Mouse (Mus musculus) thymus, postnatal 14 days (tissue): ENCODE results near the gene Rnf144b.

Source experiments
- DNase-seq: peaks from one replicate; pipeline ENCODE4 v3.0.0; 2021

The Rnf144b gene

GRCm38 (mm10) chr13:47124986-47125385 lies 2.5 kb downstream of the Rnf144b start:
- no peak for DNase-seq

- DNase-seq: no peak
Measured at GRCm38 (mm10) chr13:47125595-47125994, 3.1 kb downstream of the Rnf144b start.

GRCm38 (mm10) chr13:47129090-47129489 lies 6.6 kb downstream of the Rnf144b start:
- no peak for DNase-seq

GRCm38 (mm10) chr13:47133058-47133457 lies 10.6 kb downstream of the Rnf144b start:
- no peak for DNase-seq

- no peak for DNase-seq
Measured at GRCm38 (mm10) chr13:47134836-47135235, 12.4 kb downstream of the Rnf144b start.

- no peak for DNase-seq
Measured at GRCm38 (mm10) chr13:47135741-47136140, 13.3 kb downstream of the Rnf144b start.

- DNase-seq: no peak
Measured at GRCm38 (mm10) chr13:47142764-47143163, 20.3 kb downstream of the Rnf144b start.

- no peak for DNase-seq
Measured at GRCm38 (mm10) chr13:47145939-47146338, 23.5 kb downstream of the Rnf144b start.

- no peak for DNase-seq
Measured at GRCm38 (mm10) chr13:47146388-47146787, 23.9 kb downstream of the Rnf144b start.

- DNase-seq: no peak
Measured at GRCm38 (mm10) chr13:47148573-47148972, 26.1 kb downstream of the Rnf144b start.

GRCm38 (mm10) chr13:47149993-47150392 lies 27.5 kb downstream of the Rnf144b start:
- no peak for DNase-seq

- DNase-seq: no peak
Measured at GRCm38 (mm10) chr13:47151060-47151459, 28.6 kb downstream of the Rnf144b start.

GRCm38 (mm10) chr13:47152390-47152789 lies 29.9 kb downstream of the Rnf144b start:
- DNase-seq: peak; percentile 18

- no peak for DNase-seq
Measured at GRCm38 (mm10) chr13:47153206-47153605, 30.8 kb downstream of the Rnf144b start.

- DNase-seq: no peak
Measured at GRCm38 (mm10) chr13:47154866-47155265, 32.4 kb downstream of the Rnf144b start.

- DNase-seq: no peak
Measured at GRCm38 (mm10) chr13:47156841-47157240, 34.4 kb downstream of the Rnf144b start.

GRCm38 (mm10) chr13:47162001-47162400 lies 39.5 kb downstream of the Rnf144b start:
- DNase-seq: no peak

- no peak for DNase-seq
Measured at GRCm38 (mm10) chr13:47164732-47165131, 42.3 kb downstream of the Rnf144b start.

- DNase-seq: no peak
Measured at GRCm38 (mm10) chr13:47165261-47165660, 42.8 kb downstream of the Rnf144b start.

- DNase-seq: no peak
Measured at GRCm38 (mm10) chr13:47168484-47168883, 46.0 kb downstream of the Rnf144b start.

GRCm38 (mm10) chr13:47170026-47170425 lies 47.6 kb downstream of the Rnf144b start:
- no peak for DNase-seq

GRCm38 (mm10) chr13:47170811-47171555 lies 48.5 kb downstream of the Rnf144b start:
- DNase-seq: no peak

- no peak for DNase-seq
Measured at GRCm38 (mm10) chr13:47172891-47173290, 50.4 kb downstream of the Rnf144b start.

- no peak for DNase-seq
Measured at GRCm38 (mm10) chr13:47178182-47178581, 55.7 kb downstream of the Rnf144b start.

GRCm38 (mm10) chr13:47180776-47181175 lies 58.3 kb downstream of the Rnf144b start:
- DNase-seq: no peak
